Mouse (Mus musculus) liver, adult 2 months (tissue): ENCODE measurements around the gene Gm49661. TPM values are rescaled to one million over a fixed set of nuclear protein-coding genes. Genes with fewer than 3 reads are reported as not detected.

Experiments used
- DNase-seq: peaks from one replicate; pipeline ENCODE4 v3.0.0-alpha.2; 2011; ENCODE audit warnings: low read depth, low spot score; ENCODE audit errors: extremely low read depth
- H3K27ac ChIP-seq: fragments of 200-500 bp; replicated peaks from 2 replicates; pipeline ENCODE4 v1.5.1; 2012; ENCODE audit warnings: low read depth, mild to moderate bottlenecking, control low read depth, inconsistent platforms, low read length; ENCODE audit not compliant: insufficient read depth
- H3K27me3 ChIP-seq: fragments of 200-500 bp; 2 replicates; pipeline ENCODE4 v1.6.1; 2012; ENCODE audit warnings: mild to moderate bottlenecking, moderate library complexity, low read length, inconsistent platforms; ENCODE audit not compliant: control insufficient read depth, insufficient read depth
- H3K36me3 ChIP-seq: fragments of 200-500 bp; 2 replicates; pipeline ENCODE4 v1.6.1; 2012; ENCODE audit warnings: low read length, inconsistent platforms; ENCODE audit not compliant: control insufficient read depth, insufficient read depth
- H3K4me1 ChIP-seq: fragments of 200-500 bp; 2 replicates; pipeline ENCODE4 v1.6.1; 2011; ENCODE audit warnings: low read length; ENCODE audit not compliant: control insufficient read depth, insufficient read depth
- H3K4me3 ChIP-seq: fragments of 200-500 bp; 2 replicates; pipeline ENCODE4 v1.5.1; 2011; ENCODE audit warnings: low read depth, mild to moderate bottlenecking, control low read depth, low read length, moderate library complexity; ENCODE audit not compliant: insufficient read depth
- H3K79me2 ChIP-seq: fragments of 200-500 bp; 2 replicates; pipeline ENCODE4 v1.6.1; 2012; ENCODE audit warnings: inconsistent platforms, mild to moderate bottlenecking, low read length, moderate library complexity; ENCODE audit not compliant: control insufficient read depth, insufficient read depth
- H3K9ac ChIP-seq: fragments of 200-500 bp; 2 replicates; pipeline ENCODE4 v1.6.1; 2012; ENCODE audit warnings: low read depth, mild to moderate bottlenecking, control low read depth, inconsistent platforms, low read length
- CTCF ChIP-seq: fragments of 200-500 bp; IDR thresholded peaks from 2 replicates; pipeline ENCODE4 v1.5.1; 2011; ENCODE audit warnings: low read depth, low read length, control low read depth
- POLR2A ChIP-seq: fragments of 200-500 bp; IDR thresholded peaks from 2 replicates; pipeline ENCODE4 v1.6.1; 2011; ENCODE audit warnings: low read length, control low read depth; ENCODE audit not compliant: insufficient read depth; ENCODE audit errors: extremely low read depth
- WGBS: fragments of 180-500 bp; shearing (Covaris S2); methylation state at CpG from one replicate; pipeline ENCODE4 v1.1.7; 2018; 5-methylcytosine and 5-hydroxymethylcytosine counted together
- polyA plus RNA-seq: library from polyadenylated mRNA; depleted of rRNA; stranded (reverse); fragments of >200 nt; gene quantifications from 2 replicates; pipeline ENCODE4 v1.2.3, GENCODE M21; 2012
- total RNA-seq: library from RNA; depleted of rRNA; stranded (reverse); fragments of >200 nt; gene quantifications from 2 replicates; pipeline ENCODE4 v1.2.3, GENCODE M21; 2014

Gene Gm49661
- total and polyA plus RNA-seq, 2 experiments = 1.0 TPM; not detected in 1

GRCm38 (mm10) chr8:85011242-85011641 is 42.0 kb upstream of the Gm49661 start:
- peaks cover 13% of the 10 kb centered on the region for H3K27me3 ChIP-seq
- no peak overlapping the region for H3K27ac ChIP-seq
- H3K79me2 ChIP-seq = no peaks in the 10 kb centered on the region
- H3K36me3 ChIP-seq = no peaks in the 10 kb centered on the region
- DNase-seq = no peak
- no peaks in the 10 kb centered on the region for H3K4me1 ChIP-seq
- H3K4me3 ChIP-seq = no peak overlapping the region
- TF ChIP-seq CTCF (no peak), POLR2A (no peak)
- no peak overlapping the region for H3K9ac ChIP-seq
- WGBS = 20% methylated on average over 28 of the region's 28 CpGs

GRCm38 (mm10) chr8:85007686-85008085 is 38.5 kb upstream of the Gm49661 start:
- no peaks in the 10 kb centered on the region for H3K36me3 ChIP-seq
- H3K9ac ChIP-seq = no peak overlapping the region
- no peaks in the 10 kb centered on the region for H3K4me1 ChIP-seq
- WGBS = 35% methylated on average over 25 of the region's 25 CpGs
- H3K27me3 ChIP-seq = peaks cover 13% of the 10 kb centered on the region
- DNase-seq = no peak
- H3K27ac ChIP-seq = no peak overlapping the region
- no peaks in the 10 kb centered on the region for H3K79me2 ChIP-seq
- no peak for TF ChIP-seq POLR2A
- TF ChIP-seq CTCF = peak; percentile 66
- no peak overlapping the region; the same call in 1 of the 2 replicates for H3K4me3 ChIP-seq

GRCm38 (mm10) chr8:84997649-84998295 is 28.5 kb upstream of the Gm49661 start:
- TF ChIP-seq CTCF (peak; percentile 98), POLR2A (no peak)
- 29% methylated on average over 19 of the region's 19 CpGs for WGBS
- no peak overlapping the region for H3K27ac ChIP-seq
- H3K79me2 ChIP-seq = no peaks in the 10 kb centered on the region
- H3K4me1 ChIP-seq = no peaks in the 10 kb centered on the region; the same call in 1 of the 2 replicates
- H3K36me3 ChIP-seq = peaks cover 3% of the 10 kb centered on the region; the same call in 1 of the 2 replicates
- peak; percentile 56 for DNase-seq
- H3K4me3 ChIP-seq = no peak overlapping the region
- H3K27me3 ChIP-seq = no peaks in the 10 kb centered on the region
- H3K9ac ChIP-seq = no peak overlapping the region

GRCm38 (mm10) chr8:84996978-84997377 is 27.7 kb upstream of the Gm49661 start:
- Histone ChIP-seq H3K27me3 (no peaks in the 10 kb centered on the region), H3K4me1 (no peaks in the 10 kb centered on the region; the same call in 1 of the 2 replicates), H3K79me2 (no peaks in the 10 kb centered on the region), H3K27ac (no peak overlapping the region), H3K36me3 (peaks cover 3% of the 10 kb centered on the region; the same call in 1 of the 2 replicates), H3K4me3 (no peak overlapping the region), H3K9ac (no peak overlapping the region)
- TF ChIP-seq CTCF = no peak
- TF ChIP-seq POLR2A = no peak
- WGBS = 92% methylated on average over 5 of the region's 5 CpGs
- DNase-seq = no peak

GRCm38 (mm10) chr8:84995680-84996079 is 26.4 kb upstream of the Gm49661 start:
- Histone ChIP-seq H3K36me3 (peaks cover 3% of the 10 kb centered on the region; the same call in 1 of the 2 replicates), H3K27ac (no peak overlapping the region), H3K27me3 (no peaks in the 10 kb centered on the region), H3K9ac (no peak overlapping the region), H3K4me1 (peaks cover 3% of the 10 kb centered on the region; the same call in 1 of the 2 replicates), H3K4me3 (no peak overlapping the region), H3K79me2 (no peaks in the 10 kb centered on the region)
- TF ChIP-seq CTCF = no peak
- no peak for TF ChIP-seq POLR2A
- WGBS = 81% methylated on average over 25 of the region's 25 CpGs
- no peak for DNase-seq

GRCm38 (mm10) chr8:84994375-84994774 is 25.1 kb upstream of the Gm49661 start:
- H3K9ac ChIP-seq = no peak overlapping the region
- H3K27me3 ChIP-seq = no peaks in the 10 kb centered on the region
- peaks cover 3% of the 10 kb centered on the region; the same call in 1 of the 2 replicates for H3K36me3 ChIP-seq
- no peak for DNase-seq
- H3K79me2 ChIP-seq = no peaks in the 10 kb centered on the region
- H3K4me3 ChIP-seq = no peak overlapping the region
- H3K27ac ChIP-seq = no peak overlapping the region
- TF ChIP-seq CTCF (no peak), POLR2A (no peak)
- 94% methylated on average over 9 of the region's 9 CpGs for WGBS
- H3K4me1 ChIP-seq = peaks cover 3% of the 10 kb centered on the region; the same call in 1 of the 2 replicates
